Mouse (Mus musculus) liver, adult (tissue): Measurements from ENCODE around the gene Zxdc.

Experiments
- GATA4 ChIP-seq: IDR thresholded peaks from 2 replicates; pipeline ENCODE4 v1.6.1; 2014; ENCODE audit warnings: mild to moderate bottlenecking, low read length; ENCODE audit not compliant: insufficient replicate concordance

The Zxdc gene

GRCm38 (mm10) chr6:90426003-90426402, 56.7 kb downstream of the Zxdc start:
- TF ChIP-seq GATA4: no peak

GRCm38 (mm10) chr6:90428380-90428974, 59.2 kb downstream of the Zxdc start, which contains the start of gene Cfap100:
TSS of gene Cfap100 (minus strand) at chr6:90428797.
- no peak for TF ChIP-seq GATA4

DNA sequence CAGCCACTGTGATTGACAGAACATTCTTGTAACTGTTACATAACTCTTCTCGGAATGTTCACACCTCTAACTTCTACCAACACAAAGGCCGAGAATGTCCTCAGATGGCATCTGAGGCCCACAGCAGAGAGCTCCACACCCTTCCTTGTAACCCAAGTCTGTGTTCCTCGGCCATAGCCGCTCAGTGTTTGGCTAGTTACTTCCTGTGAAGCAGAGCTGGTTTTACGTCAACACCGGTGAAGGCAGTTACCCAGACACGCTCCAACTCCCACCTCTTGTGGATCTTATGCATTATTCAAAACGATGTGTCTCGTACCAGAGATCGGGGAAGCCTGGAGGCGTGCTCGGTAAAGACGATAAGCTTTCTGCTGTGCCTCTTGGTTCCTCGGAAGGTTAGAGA, 60.6 kb downstream of the Zxdc start:
- TF ChIP-seq GATA4: no peak

DNA sequence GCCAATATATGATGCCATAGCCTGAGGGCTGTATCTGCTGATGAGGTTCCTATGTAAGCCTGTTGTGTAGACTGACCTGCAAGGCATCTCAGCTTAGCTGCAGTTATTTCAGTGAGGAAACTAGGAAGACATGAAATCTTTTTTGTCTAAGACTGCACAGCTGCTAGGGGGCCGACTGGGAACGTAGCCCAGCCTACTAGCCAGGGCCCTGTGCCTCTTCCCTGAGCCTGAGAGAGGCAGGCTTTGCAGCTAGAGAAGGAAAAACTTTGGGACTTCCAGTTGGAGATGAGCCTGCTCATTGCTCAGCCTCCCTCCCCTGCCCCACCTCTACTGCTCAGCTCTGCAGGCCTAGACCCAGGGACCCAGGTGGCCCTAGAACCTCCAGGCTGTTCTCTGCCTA, 62.2 kb downstream of the Zxdc start:
- TF ChIP-seq GATA4: no peak

DNA sequence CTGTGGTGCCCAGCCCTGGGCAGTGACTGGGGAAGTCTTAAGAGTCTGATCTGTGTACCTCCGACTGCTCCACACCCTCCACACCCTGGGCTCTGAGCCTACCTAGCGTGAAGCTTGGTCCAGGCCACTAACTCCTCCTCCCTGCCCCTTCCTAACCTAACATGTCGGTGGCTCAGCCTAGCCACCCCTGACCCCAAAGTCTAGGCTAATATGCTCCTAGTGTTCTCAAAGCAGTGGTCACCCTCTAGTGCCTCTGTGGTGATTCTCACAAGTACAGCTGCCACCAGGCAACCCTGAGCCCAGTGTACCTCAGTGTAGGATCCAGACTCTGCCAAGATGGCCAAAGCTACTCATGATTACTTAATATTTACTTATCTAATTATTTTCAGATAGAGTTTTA, 65.4 kb downstream of the Zxdc start:
- TF ChIP-seq GATA4: no peak

GRCm38 (mm10) chr6:90435195-90435618, 65.9 kb downstream of the Zxdc start:
- TF ChIP-seq GATA4: no peak

GRCm38 (mm10) chr6:90436192-90436907, 67.1 kb downstream of the Zxdc start:
- no peak for TF ChIP-seq GATA4

DNA sequence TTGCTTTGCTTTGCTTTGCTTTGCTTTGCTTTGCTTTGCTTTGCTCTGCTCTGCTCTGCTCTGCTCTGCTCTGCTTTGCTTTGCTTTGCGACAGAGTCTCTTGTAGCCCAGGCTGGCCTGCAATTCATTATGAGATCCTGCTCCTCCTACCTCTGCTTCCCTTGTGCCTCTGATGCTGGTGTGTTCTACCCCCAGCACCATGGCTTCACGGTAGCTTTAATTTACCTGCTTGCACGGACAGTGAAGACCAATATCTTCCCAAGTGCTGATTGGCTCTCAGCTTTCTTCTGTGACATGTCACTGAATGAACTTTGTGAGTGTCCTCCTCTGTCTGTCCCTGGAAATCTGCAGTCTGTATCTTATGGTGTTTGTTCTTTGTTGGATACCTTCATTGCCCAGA, 67.7 kb downstream of the Zxdc start:
- no peak for TF ChIP-seq GATA4

- TF ChIP-seq GATA4: no peak
Observed at GRCm38 (mm10) chr6:90446883-90447282, 77.6 kb downstream of the Zxdc start.

- TF ChIP-seq GATA4: no peak
Observed at GRCm38 (mm10) chr6:90450179-90450578, 80.9 kb downstream of the Zxdc start.

DNA sequence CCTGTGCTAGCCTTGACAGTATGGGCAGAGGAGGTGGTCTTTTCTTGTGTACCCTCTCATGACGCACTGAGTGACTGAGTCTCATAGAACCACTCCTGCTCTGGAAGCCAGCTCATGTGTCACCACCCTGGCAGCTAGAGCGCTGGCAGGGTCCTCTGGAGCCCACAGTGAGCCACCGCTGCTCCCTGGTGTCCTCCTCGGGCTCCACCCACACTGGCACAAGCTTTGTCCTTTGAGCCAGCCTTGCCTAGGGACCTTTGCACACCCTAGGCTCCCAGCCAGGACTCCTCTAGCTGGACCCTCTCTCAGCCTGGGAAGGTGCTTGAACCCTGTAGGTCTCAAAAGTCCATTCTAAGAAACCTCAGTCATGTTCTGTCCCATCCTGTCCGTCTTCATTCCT, 81.4 kb downstream of the Zxdc start:
- no peak for TF ChIP-seq GATA4

- TF ChIP-seq GATA4: no peak
Observed at GRCm38 (mm10) chr6:90451512-90451911, 82.2 kb downstream of the Zxdc start.

DNA sequence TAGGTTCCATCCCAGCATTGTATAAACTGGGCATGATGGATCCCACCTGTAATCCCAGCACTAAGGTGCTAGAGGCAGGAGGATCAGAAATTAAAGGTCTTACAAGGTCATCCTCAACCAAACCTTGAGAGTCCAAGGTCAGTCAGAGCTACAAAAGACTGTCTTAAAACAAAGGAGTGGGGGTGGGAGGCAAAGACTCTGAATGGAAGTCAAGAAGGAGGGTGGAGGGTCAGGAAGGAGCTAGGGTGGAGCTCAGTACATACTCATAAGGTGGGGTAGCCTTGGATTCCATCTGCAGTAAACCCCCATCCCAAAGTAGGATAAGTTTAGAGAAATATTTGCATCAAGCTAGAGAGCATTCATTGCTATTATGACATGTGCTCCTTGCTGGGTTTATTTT, 83.3 kb downstream of the Zxdc start:
- no peak for TF ChIP-seq GATA4
